ENCODE assay signal across 8 mouse cellular contexts in the genomic region with DNA sequence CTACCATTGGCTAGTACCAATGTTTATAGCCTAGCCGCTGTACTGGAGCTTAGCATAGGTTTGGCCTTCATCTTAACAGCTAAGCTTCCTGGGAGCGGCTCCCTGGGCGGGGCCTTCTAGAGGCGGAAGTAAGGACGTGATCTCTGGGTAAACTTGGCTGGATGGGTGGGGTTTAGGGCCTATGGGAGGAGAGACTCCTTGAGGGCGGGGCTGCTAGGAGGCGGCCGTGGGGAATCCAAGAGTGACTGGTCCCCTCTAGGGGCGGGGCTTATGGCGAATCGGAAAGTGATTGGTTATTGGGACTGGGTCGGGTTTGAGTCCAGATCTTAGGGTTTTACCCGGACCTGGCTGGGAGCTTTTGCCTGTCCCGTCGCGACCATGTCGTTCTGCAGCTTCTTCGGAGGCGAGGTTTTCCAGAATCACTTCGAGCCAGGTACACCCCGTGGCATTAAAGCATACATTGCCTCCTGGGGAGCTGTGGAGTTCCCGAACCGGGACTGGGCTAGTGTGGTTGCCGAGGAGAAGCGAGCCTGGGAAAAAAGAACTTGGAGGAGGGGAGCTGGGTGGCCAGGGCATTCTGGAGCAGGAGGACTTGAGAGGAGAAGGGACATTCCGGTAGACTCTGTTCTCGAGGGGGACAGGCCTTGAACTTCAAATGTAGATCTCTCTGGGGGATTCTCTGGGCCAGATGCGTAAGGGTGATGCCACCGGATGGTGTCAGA. TPM values are rescaled to one million over a fixed set of nuclear protein-coding genes. Genes with fewer than 3 reads are reported as not detected.
DNase-seq lines count a peak whose midpoint lies in the region; ATAC-seq lines count a peak whose summit lies in the region.

A gene (plus strand): TSS at position 313 of the 722 bp plus-strand sequence.

- peak within 1 kb of the TSS; percentile 77 for H3K4me2 ChIP-seq in hindbrain, embryonic 11.5 days (replicated peaks; ENCODE audit: low read depth, low read length)

- no peaks in the 10 kb centered on the region for H3K36me3 ChIP-seq in hindbrain, embryonic 11.5 days (ENCODE audit: control insufficient read depth, insufficient read depth, low read length)

- H3K9me3 ChIP-seq in hindbrain, embryonic 11.5 days (ENCODE audit: control insufficient read depth, low read length) = no peaks in the 10 kb centered on the region

- H3K27ac ChIP-seq in hindbrain, embryonic 11.5 days (ENCODE audit: low read depth, low read length) = no peak within 1 kb of the TSS

- H3K4me1 ChIP-seq in hindbrain, embryonic 11.5 days (replicated peaks; ENCODE audit: control insufficient read depth, insufficient read depth, low read length) = peaks cover 3% of the 10 kb centered on the region

- peak within 1 kb of the TSS; percentile 42 for H3K9ac ChIP-seq in hindbrain, embryonic 11.5 days (ENCODE audit: low read depth, low read length)

- under 1% methylated on average over 29 of the region's 29 CpGs for WGBS in hindbrain, embryonic 11.5 days

- peak within 1 kb of the TSS; percentile 44 for H3K4me3 ChIP-seq in hindbrain, embryonic 11.5 days (ENCODE audit: low read depth, low read length)

- H3K27me3 ChIP-seq in hindbrain, embryonic 11.5 days (ENCODE audit: control insufficient read depth, insufficient read depth, low read length) = no peaks in the 10 kb centered on the region

- peak; percentile 97 for ATAC-seq in hindbrain, embryonic 11.5 days (ENCODE audit: low FRiP score)

- DNase-seq in Muller cell, postnatal 12 days (ENCODE audit: inconsistent ontology term) = peak; percentile 99
- peak; percentile 96 for DNase-seq in cerebellum, adult 9-11 months
- peak; percentile 91 to 95 for DNase-seq in frontal cortex, adult 2 months (ENCODE audit: extremely low spot score in 1 of 2, low spot score in 1 of 2)
- peak; percentile 96 for DNase-seq in hindbrain, embryonic 11.5 days (ENCODE audit: low spot score)
- DNase-seq in layer of hippocampus, postnatal 10 days (ENCODE audit: low spot score in 2 of 2) = peak; percentile 86 to 91
- DNase-seq in lung, postnatal 10 days = peak; percentile 100
- peak; percentile 92 for DNase-seq in ovary, postnatal 36 days (ENCODE audit: low spot score)
- DNase-seq in thymus, postnatal 25 days = peak; percentile 95

RNA-seq across cellular contexts. Expression of the gene that starts here (rescaled TPM):
- 32.7 and 37.7 TPM in 2 replicates for polyA plus RNA-seq in frontal cortex, adult 2 months (2012; rRNA removed)
- polyA plus RNA-seq in hindbrain, embryonic 11.5 days (2014; fragmentation: Nextera tagmentation; extraction: Ambion mirVana) = 21.1 and 22.8 TPM in 2 replicates
- 10 to 100 TPM; 46.7 to 47.5 TPM for total RNA-seq in layer of hippocampus, postnatal 10 days (2021)
